Mouse (Mus musculus) liver, embryonic 14.5 days (tissue): ENCODE results near the gene Edf1. TPM values are rescaled to one million over a fixed set of nuclear protein-coding genes. Genes with fewer than 3 reads are reported as not detected.
A peak's percentile ranks its signal among the peaks of the same experiment; 100 is the strongest.

ENCODE experiments used
- ATAC-seq: fragments of 200-750 bp; cut with Nextera tagmentation; 2 replicates; pipeline ENCODE4 v1.8.0; 2017; ENCODE audit warnings: moderate number of reproducible peaks, mild to moderate bottlenecking, moderate library complexity; ENCODE audit not compliant: insufficient read depth
- DNase-seq, 3 experiments: peaks; one replicate each; pipeline ENCODE4 v3.0.0-alpha.2; 2012 to 2013; ENCODE audit warnings: low read depth in 3 of 3, low spot score in 3 of 3
- H3K27ac ChIP-seq: fragments of 300-500 bp; sonication (generic); 2 replicates; pipeline ENCODE4 v1.5.1; 2014; ENCODE audit warnings: moderate library complexity, mild to moderate bottlenecking, control low read depth, inconsistent platforms
- H3K27me3 ChIP-seq: fragments of 300-500 bp; sonication (generic); 2 replicates; pipeline ENCODE4 v1.6.1; 2014; ENCODE audit warnings: mild to moderate bottlenecking, low read length, moderate library complexity; ENCODE audit not compliant: control insufficient read depth, insufficient read depth
- H3K36me3 ChIP-seq: fragments of 300-500 bp; sonication (generic); replicated peaks from 2 replicates; pipeline ENCODE4 v1.6.1; 2014; ENCODE audit warnings: low read depth; ENCODE audit not compliant: control insufficient read depth, insufficient read depth
- H3K4me1 ChIP-seq, 2 experiments: fragments of 200-500 bp in 1 of 2; fragments of 300-500 bp in 1 of 2; sonication (generic) in 1 of 2; replicated peaks; 2 replicates each; pipeline ENCODE4 v1.6.1; 2012 to 2014; ENCODE audit warnings: antibody characterized with exemption in 1 of 2, inconsistent platforms in 1 of 2, low read length in 1 of 2; ENCODE audit not compliant: control insufficient read depth in 2 of 2, insufficient read depth in 2 of 2
- H3K4me2 ChIP-seq: fragments of 300-500 bp; sonication (generic); 2 replicates; pipeline ENCODE4 v1.6.1; 2014; ENCODE audit warnings: low read depth, mild to moderate bottlenecking, control low read depth, moderate library complexity
- H3K4me3 ChIP-seq, 2 experiments: fragments of 200-500 bp in 1 of 2; fragments of 300-500 bp in 1 of 2; sonication (generic) in 1 of 2; 2 replicates each; pipeline ENCODE4 v1.5.1; 2012 to 2014; ENCODE audit warnings: low read depth in 2 of 2, low read length in 2 of 2, mild to moderate bottlenecking in 2 of 2, control low read depth in 1 of 2, inconsistent platforms in 1 of 2, moderate library complexity in 1 of 2; ENCODE audit not compliant: insufficient read depth in 1 of 2
- H3K9ac ChIP-seq: fragments of 300-500 bp; sonication (generic); replicated peaks from 2 replicates; pipeline ENCODE4 v1.6.1; 2014; ENCODE audit warnings: mild to moderate bottlenecking, control low read depth, moderate library complexity
- H3K9me3 ChIP-seq: fragments of 300-500 bp; sonication (generic); 2 replicates; pipeline ENCODE4 v1.6.1; 2016; ENCODE audit warnings: low read length, mixed read lengths; ENCODE audit not compliant: control insufficient read depth
- CTCF ChIP-seq: IDR thresholded peaks from 2 replicates; pipeline ENCODE4 v1.5.1; 2016; ENCODE audit warnings: antibody characterized with exemption, low read depth, control low read depth
- EP300 ChIP-seq: IDR thresholded peaks from 2 replicates; pipeline ENCODE4 v1.6.1; 2016; ENCODE audit warnings: antibody characterized with exemption, low read depth
- WGBS: fragments of 180-500 bp; shearing (Covaris S2); extraction: QIAGEN DNeasy Blood & Tissue Kit; methylation state at CpG from one replicate; pipeline ENCODE4 v1.1.7; 2014; ENCODE audit not compliant: insufficient replicate concordance; 5-methylcytosine and 5-hydroxymethylcytosine counted together
- polyA plus RNA-seq, 2 experiments: library from polyadenylated mRNA; depleted of rRNA in 1 of 2; stranded (reverse) in 1 of 2; unstranded in 1 of 2; fragments of >200 nt; fragmentation: Nextera tagmentation in 1 of 2; extraction: Ambion mirVana in 1 of 2; gene quantifications; 2 replicates each; pipeline versions ENCODE4 v1.2.1 to v1.2.3; 2012 to 2014

Edf1 gene
- polyA plus RNA-seq (2012; rRNA removed) (86.5 and 104 TPM in 2 replicates), polyA plus RNA-seq (2014; fragmentation: Nextera tagmentation; extraction: Ambion mirVana) (192 and 203 TPM in 2 replicates)

GRCm38 (mm10) chr2:25557221-25557963, at the start of gene Edf1:
Edf1 (plus strand) TSS chr2:25557847.
- Histone ChIP-seq H3K27me3 (no peaks in the 10 kb centered on the region), H3K9me3 (no peaks in the 10 kb centered on the region), H3K4me1 (peaks cover 8 to 16% of the 10 kb centered on the region in 2 experiments), H3K4me2 (peak within 1 kb of the TSS; percentile 99), H3K27ac (peak within 1 kb of the TSS; percentile 56), H3K36me3 (peaks cover 22% of the 10 kb centered on the region), H3K9ac (peak within 1 kb of the TSS; percentile 84), H3K4me3 (peak within 1 kb of the TSS; percentile 73 to 92)
- DNase-seq (peak; percentile 82 to 86 (median 86)), ATAC-seq (peak; percentile 99)
- under 1% methylated on average over 61 of the region's 61 CpGs for WGBS
- no peak for TF ChIP-seq CTCF

GRCm38 (mm10) chr2:25509912-25510311, 47.7 kb upstream of the Edf1 start:
- Histone ChIP-seq H3K27ac (no peak overlapping the region), H3K9me3 (no peaks in the 10 kb centered on the region), H3K9ac (no peak overlapping the region), H3K4me2 (no peak overlapping the region), H3K4me1 (no peaks in the 10 kb centered on the region; a peak in 1 of 4 replicates), H3K4me3 (no peak overlapping the region), H3K36me3 (no peaks in the 10 kb centered on the region; the same call in 1 of the 2 replicates), H3K27me3 (no peaks in the 10 kb centered on the region)
- WGBS = 66% methylated on average over 3 of the region's 3 CpGs
- no peak for ATAC-seq
- no peak for DNase-seq
- TF ChIP-seq EP300 = no peak
- peak; percentile 45 for TF ChIP-seq CTCF

GRCm38 (mm10) chr2:25526510-25527302, 30.9 kb upstream of the Edf1 start:
- 73% methylated on average over 9 of the region's 9 CpGs for WGBS

GRCm38 (mm10) chr2:25533707-25534106, 23.9 kb upstream of the Edf1 start:
- no peak overlapping the region for H3K27ac ChIP-seq
- no peak overlapping the region for H3K4me3 ChIP-seq
- 0 out of 4 replicates have a peak, but pooled peaks cover 0 to 2% of the 10 kb centered on the region in 2 experiments for H3K4me1 ChIP-seq
- H3K9me3 ChIP-seq = no peaks in the 10 kb centered on the region
- ATAC-seq (no peak), DNase-seq (no peak)
- peaks cover 30% of the 10 kb centered on the region for H3K36me3 ChIP-seq
- H3K27me3 ChIP-seq = no peaks in the 10 kb centered on the region
- no peak overlapping the region for H3K9ac ChIP-seq
- no peak overlapping the region for H3K4me2 ChIP-seq
- TF ChIP-seq EP300 (no peak), CTCF (no peak)
- WGBS = 93% methylated on average over 2 of the region's 2 CpGs

More at GRCm38 (mm10) chr2:25526510-25527302, 30.9 kb upstream of the Edf1 start:
- Histone ChIP-seq H3K9ac (no peak overlapping the region), H3K4me1 (no peaks in the 10 kb centered on the region), H3K27ac (no peak overlapping the region), H3K4me3 (no peak overlapping the region), H3K27me3 (no peaks in the 10 kb centered on the region), H3K36me3 (peaks cover 68% of the 10 kb centered on the region), H3K4me2 (no peak overlapping the region), H3K9me3 (no peaks in the 10 kb centered on the region)
- TF ChIP-seq EP300 = no peak
- no peak for TF ChIP-seq CTCF
- ATAC-seq (no peak), DNase-seq (no peak)
